Comparison of ENCODE assay signal across 8 mouse cellular contexts in genomic region chr5:35679256-35680155, GRCm38 (mm10). TPM values are rescaled to one million over a fixed set of nuclear protein-coding genes. Genes with fewer than 3 reads are reported as not detected.
DNase-seq lines count a peak whose midpoint lies in the region; ATAC-seq lines count a peak whose summit lies in the region.

Gene Htra3 (minus strand): TSS chr5:35679782.

- peak within 1 kb of the TSS; percentile 59 for H3K9ac ChIP-seq in embryonic facial prominence, embryonic 11.5 days (replicated peaks; ENCODE audit: low read length)
- H3K9ac ChIP-seq in midbrain, embryonic 13.5 days (replicated peaks): peak within 1 kb of the TSS; percentile 39

- peak within 1 kb of the TSS; percentile 44 for H3K4me3 ChIP-seq in embryonic facial prominence, embryonic 11.5 days (ENCODE audit: low read depth, low read length)
- peak within 1 kb of the TSS; percentile 64 for H3K4me3 ChIP-seq in heart, embryonic 10.5 days
- H3K4me3 ChIP-seq in midbrain, embryonic 13.5 days (replicated peaks): peak within 1 kb of the TSS; percentile 38

- WGBS in embryonic facial prominence, embryonic 11.5 days: 9% methylated on average over 37 of the region's 42 CpGs
- 9% methylated on average over 42 of the region's 42 CpGs for WGBS in heart, embryonic 10.5 days
- 15% methylated on average over 42 of the region's 42 CpGs for WGBS in large intestine, adult 2 months
- 11% methylated on average over 40 of the region's 42 CpGs for WGBS in midbrain, embryonic 13.5 days

- ATAC-seq in embryonic facial prominence, embryonic 11.5 days (replicated peaks; ENCODE audit: insufficient number of reproducible peaks, low FRiP score, low TSS enrichment, low read depth): no peak
- peak; percentile 30; the same call in 1 of the 2 replicates for ATAC-seq in midbrain, embryonic 13.5 days

- no peak within 1 kb of the TSS for H3K27ac ChIP-seq in embryonic facial prominence, embryonic 11.5 days (replicated peaks; ENCODE audit: low read depth, low read length)
- peak within 1 kb of the TSS; percentile 84 for H3K27ac ChIP-seq in heart, embryonic 10.5 days
- no peak within 1 kb of the TSS for H3K27ac ChIP-seq in midbrain, embryonic 13.5 days

- DNase-seq in left cerebral cortex, postnatal 14 days (ENCODE audit: low spot score in 2 of 2): peak; percentile 24 to 49
- no peak for DNase-seq in left cerebral cortex, adult 11 months (ENCODE audit: low spot score)
- no peak for DNase-seq in embryonic facial prominence, embryonic 11.5 days (ENCODE audit: low spot score)
- DNase-seq in heart, embryonic 10.5 days (ENCODE audit: low spot score): no peak
- DNase-seq in large intestine, adult 2 months (ENCODE audit: low read depth, low spot score): no peak
- DNase-seq in cerebellum, adult 18-20 months: no peak
- no peak for DNase-seq in frontal cortex, adult 2 months (ENCODE audit: extremely low spot score in 1 of 2, low spot score in 1 of 2)

- no peaks in the 10 kb centered on the region for H3K9me3 ChIP-seq in embryonic facial prominence, embryonic 11.5 days (replicated peaks; ENCODE audit: control insufficient read depth, low read length)
- no peaks in the 10 kb centered on the region for H3K9me3 ChIP-seq in heart, embryonic 10.5 days
- H3K9me3 ChIP-seq in midbrain, embryonic 13.5 days: no peaks in the 10 kb centered on the region

- peaks cover 5% of the 10 kb centered on the region for H3K4me1 ChIP-seq in embryonic facial prominence, embryonic 11.5 days (ENCODE audit: control insufficient read depth, insufficient read depth, low read length)
- H3K4me1 ChIP-seq in heart, embryonic 10.5 days: peaks cover 20% of the 10 kb centered on the region
- H3K4me1 ChIP-seq in midbrain, embryonic 13.5 days (replicated peaks): peaks cover 6% of the 10 kb centered on the region

- H3K27me3 ChIP-seq in embryonic facial prominence, embryonic 11.5 days (ENCODE audit: control insufficient read depth, insufficient read depth, low read length): peaks cover 25% of the 10 kb centered on the region
- peaks cover 68% of the 10 kb centered on the region for H3K27me3 ChIP-seq in heart, embryonic 10.5 days (ENCODE audit: insufficient read depth, poor library complexity, severe bottlenecking)
- peaks cover 45% of the 10 kb centered on the region for H3K27me3 ChIP-seq in midbrain, embryonic 13.5 days

- H3K4me2 ChIP-seq in embryonic facial prominence, embryonic 11.5 days (ENCODE audit: low read depth, low read length): peak within 1 kb of the TSS; percentile 91
- peak within 1 kb of the TSS; percentile 58 for H3K4me2 ChIP-seq in midbrain, embryonic 13.5 days (replicated peaks)

- no peaks in the 10 kb centered on the region for H3K36me3 ChIP-seq in embryonic facial prominence, embryonic 11.5 days (replicated peaks; ENCODE audit: control insufficient read depth, insufficient read depth, low read depth, low read length)
- H3K36me3 ChIP-seq in heart, embryonic 10.5 days: no peaks in the 10 kb centered on the region
- no peaks in the 10 kb centered on the region for H3K36me3 ChIP-seq in midbrain, embryonic 13.5 days

- intact Hi-C loops in left cerebral cortex, postnatal 14 days (cut with DNase I): no loop called here

RNA-seq across cellular contexts. Expression of gene Htra3, which starts in this region (rescaled TPM):
- total RNA-seq in left cerebral cortex, postnatal 14 days (2021): 10 to 100 TPM; 13.0 to 13.6 TPM
- polyA plus RNA-seq in embryonic facial prominence, embryonic 11.5 days (2014; fragmentation: Nextera tagmentation; extraction: Ambion mirVana): 3.6 and 4.4 TPM in 2 replicates
- 4.6 and 7.2 TPM in 2 replicates for polyA plus RNA-seq in heart, embryonic 10.5 days (2016; fragmentation: Nextera tagmentation; extraction: Ambion mirVana)
- 27.9 and 39.6 TPM in 2 replicates for polyA plus RNA-seq in large intestine, adult 2 months (2012; rRNA removed)
- 9.3 and 10.4 TPM in 2 replicates for polyA plus RNA-seq in midbrain, embryonic 13.5 days (2015; fragmentation: Nextera tagmentation; extraction: Ambion mirVana)
- 5.1 and 6.2 TPM in 2 replicates for polyA plus RNA-seq in frontal cortex, adult 2 months (2012; rRNA removed)

Comparison
In these comparisons a context has a peak if more than half of its experiments do, and no peak if none do; other contexts are left out.
1. DNase-seq: peak in left cerebral cortex, postnatal 14 days (2 of 2); none in left cerebral cortex, adult 11 months (single experiment), embryonic facial prominence, embryonic 11.5 days (single experiment), heart, embryonic 10.5 days (single experiment), large intestine, adult 2 months (single experiment), cerebellum, adult 18-20 months (0 of 2) and frontal cortex, adult 2 months (0 of 2).
2. Peak in every context shown above with its lines, with median percentiles within 50 percentile points of each other: H3K4me3 ChIP-seq.